Mouse (Mus musculus): ENCODE data around the gene Arsj.

The Arsj gene

DNA sequence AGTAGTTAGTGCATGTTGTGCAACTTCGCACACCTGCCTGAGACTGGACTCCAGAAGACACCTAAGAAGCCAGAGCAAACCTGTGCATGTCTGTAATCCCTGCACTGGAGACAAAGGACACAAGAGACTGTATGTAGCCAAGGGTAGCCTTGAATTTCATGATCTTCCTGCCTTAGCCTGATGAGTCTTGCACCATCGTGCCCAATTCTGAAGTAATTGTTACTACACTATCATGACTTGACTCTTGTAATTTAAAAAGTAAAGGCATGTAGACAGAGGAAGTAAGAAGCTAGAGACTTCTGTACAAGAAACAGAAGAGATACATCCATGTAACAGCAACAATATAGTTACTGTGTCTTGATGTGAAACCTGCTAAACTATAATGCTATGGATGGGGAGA is 40.7 kb downstream of the Arsj start:
- DNase-seq, result no peak

DNA sequence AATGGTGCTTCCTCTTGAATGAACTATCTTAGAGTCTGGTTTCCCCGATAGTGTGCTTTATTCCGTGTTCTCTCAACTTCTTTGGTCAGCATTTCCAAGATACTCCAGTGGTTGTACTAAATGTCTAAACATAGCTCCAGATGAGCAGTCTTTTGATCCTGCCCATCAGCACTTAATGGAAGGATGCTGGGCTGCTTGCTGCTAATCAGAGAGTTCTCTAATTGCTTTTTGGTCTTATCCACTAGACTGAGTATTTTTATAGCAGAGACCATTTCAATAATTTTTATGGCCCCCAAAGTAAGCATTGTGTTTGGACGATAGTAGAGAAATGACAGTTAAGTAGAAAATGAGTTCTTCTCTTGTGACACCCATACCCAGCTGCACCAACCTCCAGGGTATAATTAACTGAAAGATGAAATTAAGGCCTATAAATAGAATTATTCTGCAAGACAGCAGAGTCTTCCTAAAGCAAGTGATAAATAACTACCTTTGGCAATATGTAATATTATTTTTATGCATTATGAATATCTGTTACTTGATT is 67.1 kb downstream of the Arsj start:
- DNase-seq, result no peak

DNA sequence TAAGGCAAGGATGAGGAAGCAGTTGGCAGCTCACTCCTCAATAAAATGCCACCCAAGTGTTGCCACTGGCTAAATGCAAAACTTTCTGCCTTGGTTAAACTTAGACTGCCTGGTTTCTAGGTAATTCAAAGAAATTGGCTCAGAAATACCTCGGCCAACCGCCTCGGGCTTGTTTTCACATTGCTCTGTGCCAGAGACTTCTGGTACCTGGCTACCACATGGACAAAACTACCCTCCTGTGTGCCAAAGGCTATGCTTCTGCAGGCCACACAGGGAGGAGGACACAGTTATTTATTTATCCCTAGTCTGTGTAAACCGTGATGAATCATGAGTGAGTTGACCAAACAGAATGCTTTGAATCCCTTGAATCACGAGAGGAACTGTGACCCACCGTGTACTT is 75.8 kb downstream of the Arsj start:
- DNase-seq, result no peak

DNA sequence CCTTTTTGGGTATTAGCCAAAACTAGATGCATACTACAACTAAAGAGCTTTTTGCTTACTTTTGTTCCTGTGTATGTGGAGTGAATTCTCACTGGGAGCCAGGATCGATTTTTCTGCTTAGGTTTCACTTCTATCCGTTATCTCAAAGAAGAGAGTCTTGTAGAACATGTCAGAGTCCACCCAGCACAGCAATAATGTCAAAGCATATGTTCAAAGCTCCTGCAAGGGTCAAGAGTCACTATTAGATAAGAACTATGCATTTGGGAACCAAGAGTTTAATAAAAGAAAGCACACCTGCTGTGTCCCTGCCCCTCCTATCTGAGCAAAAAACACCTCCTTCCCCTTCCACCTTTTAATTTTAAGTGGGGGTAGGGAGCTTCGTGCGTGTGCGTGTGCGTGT is 85.6 kb downstream of the Arsj start:
- no peak for DNase-seq

- no peak for DNase-seq
Observed at GRCm38 (mm10) chr3:126449515-126449914, 86.0 kb downstream of the Arsj start.

DNA sequence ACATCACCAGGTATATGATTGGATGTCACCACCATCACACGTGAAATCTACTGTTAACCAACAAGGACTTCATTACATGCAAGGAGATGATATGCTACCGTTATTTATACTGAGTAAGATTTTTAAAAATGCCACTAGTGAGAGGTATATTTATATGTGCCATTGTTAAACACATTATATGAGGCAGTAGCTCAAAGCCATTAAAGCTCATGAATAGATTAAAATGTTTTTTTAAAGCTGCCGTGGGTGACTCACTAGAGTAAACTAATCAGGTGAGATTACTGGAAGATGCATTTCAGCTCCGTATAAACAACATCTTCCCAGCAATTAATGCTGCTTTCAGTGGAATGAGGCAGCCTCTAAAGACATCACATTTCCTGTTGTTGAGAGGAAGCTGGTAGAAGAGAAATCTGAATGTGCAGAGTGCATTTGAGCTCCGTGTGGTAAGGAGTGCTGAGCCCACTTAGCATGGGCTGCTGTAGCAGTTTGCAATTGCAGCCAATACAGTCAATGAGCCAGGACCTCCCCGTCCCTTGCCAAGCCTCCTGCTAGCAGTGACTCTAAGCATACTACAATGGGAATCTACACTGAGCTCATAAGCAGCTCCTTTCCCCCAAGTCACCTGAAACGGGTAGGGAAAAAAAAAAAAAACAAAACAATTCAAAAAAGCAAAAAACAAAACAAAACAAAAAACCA is 92.5 kb downstream of the Arsj start:
- DNase-seq, result peak; percentile 17

DNA sequence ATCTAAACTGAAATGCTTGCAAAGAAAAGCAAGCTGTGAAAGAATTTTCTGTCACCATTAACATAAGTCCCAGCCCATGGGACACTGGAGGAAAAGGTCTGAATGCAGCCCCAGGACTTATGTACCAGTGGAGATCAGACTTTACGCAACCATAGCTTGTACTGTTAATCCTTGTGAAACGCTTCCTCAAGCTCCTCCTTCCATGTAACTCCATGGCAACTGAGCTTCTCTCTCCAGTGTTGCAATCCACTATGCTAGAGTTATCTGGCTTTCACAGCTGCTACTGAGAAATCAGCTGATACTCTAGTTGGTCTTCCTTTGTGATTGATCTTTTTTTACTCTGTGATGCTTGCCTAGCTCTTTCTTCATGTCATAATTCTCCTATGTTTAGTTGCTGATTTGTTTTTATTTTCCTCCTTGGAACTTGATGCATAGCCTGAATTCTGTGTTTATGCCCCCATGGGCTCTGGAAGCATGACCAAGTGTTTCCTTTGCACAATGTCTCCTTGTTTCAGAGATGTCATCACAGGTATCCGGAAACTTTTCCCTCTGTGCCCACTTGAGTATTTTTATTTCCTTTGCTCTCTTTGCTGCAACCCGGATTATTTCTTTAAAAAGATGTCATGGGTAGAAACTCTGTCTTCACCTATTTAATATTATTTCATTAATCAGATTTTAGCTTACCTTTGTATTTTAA is 99.8 kb downstream of the Arsj start:
- no peak for DNase-seq

DNA sequence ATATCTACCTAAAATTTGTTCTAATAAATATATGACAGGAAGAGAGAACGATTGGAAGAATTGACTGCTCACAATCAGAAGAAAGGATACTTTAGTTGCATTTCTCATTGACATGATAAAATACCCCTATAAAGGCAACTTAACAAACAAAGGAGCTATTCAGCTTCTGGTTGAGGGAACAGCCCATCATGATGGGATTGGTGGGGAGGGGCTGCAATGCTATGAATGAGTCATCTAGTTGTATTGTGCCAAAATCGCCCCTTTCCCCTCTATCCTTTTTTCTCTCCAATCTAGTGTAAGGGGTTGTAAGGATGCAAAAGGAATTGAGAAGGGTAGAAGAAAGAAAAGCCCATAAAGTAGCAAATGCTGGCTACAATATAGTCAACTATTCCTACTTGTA is 100.8 kb downstream of the Arsj start:
- no peak for DNase-seq

Measured in right cerebral cortex, postnatal 4 days (tissue).